Mouse (Mus musculus) liver, embryonic 11.5 days (tissue): Measurements from ENCODE around the gene Card14. TPM values are rescaled to one million over a fixed set of nuclear protein-coding genes. Genes with fewer than 3 reads are reported as not detected.

Experiments
- ATAC-seq: fragments of 200-750 bp; cut with Nextera tagmentation; replicated peaks from 2 replicates; pipeline ENCODE4 v1.8.0; 2017; ENCODE audit warnings: moderate number of reproducible peaks, mild to moderate bottlenecking, moderate TSS enrichment, moderate library complexity; ENCODE audit not compliant: low FRiP score
- DNase-seq: peaks from one replicate; pipeline ENCODE4 v3.0.0-alpha.2; 2017; ENCODE audit warnings: low spot score
- H3K27ac ChIP-seq: fragments of 300-500 bp; sonication (generic); 2 replicates; pipeline ENCODE4 v1.5.1; 2014; ENCODE audit warnings: mild to moderate bottlenecking, low read depth, low read length, control low read depth
- H3K27me3 ChIP-seq: fragments of 300-500 bp; sonication (generic); replicated peaks from 2 replicates; pipeline ENCODE4 v1.6.1; 2014; ENCODE audit warnings: low read length, mixed read lengths; ENCODE audit not compliant: control insufficient read depth, insufficient read depth
- H3K36me3 ChIP-seq: fragments of 300-500 bp; sonication (generic); 2 replicates; pipeline ENCODE4 v1.6.1; 2014; ENCODE audit warnings: mild to moderate bottlenecking, low read length, moderate library complexity, mixed read lengths; ENCODE audit not compliant: control insufficient read depth, insufficient read depth
- H3K4me1 ChIP-seq: fragments of 300-500 bp; sonication (generic); replicated peaks from 2 replicates; pipeline ENCODE4 v1.6.1; 2014; ENCODE audit warnings: low read length, mixed read lengths; ENCODE audit not compliant: control insufficient read depth, insufficient read depth
- H3K4me2 ChIP-seq: fragments of 300-500 bp; sonication (generic); 2 replicates; pipeline ENCODE4 v1.6.1; 2014; ENCODE audit warnings: mild to moderate bottlenecking, control low read depth, moderate library complexity
- H3K4me3 ChIP-seq: fragments of 300-500 bp; sonication (generic); 2 replicates; pipeline ENCODE4 v1.5.1; 2014; ENCODE audit warnings: low read depth, low read length, control low read depth
- H3K9ac ChIP-seq: fragments of 300-500 bp; sonication (generic); 2 replicates; pipeline ENCODE4 v1.6.1; 2014; ENCODE audit warnings: low read depth, low read length, control low read depth
- H3K9me3 ChIP-seq: fragments of 300-500 bp; sonication (generic); 2 replicates; pipeline ENCODE4 v1.6.1; 2016; ENCODE audit warnings: low read length, inconsistent platforms, mixed read lengths; ENCODE audit not compliant: control insufficient read depth
- WGBS: fragments of 180-500 bp; shearing (Covaris S2); extraction: QIAGEN DNeasy Blood & Tissue Kit; methylation state at CpG from one replicate; pipeline ENCODE4 v1.1.7; 2014; 5-methylcytosine and 5-hydroxymethylcytosine counted together
- polyA plus RNA-seq: library from polyadenylated mRNA; unstranded; fragments of >200 nt; fragmentation: Nextera tagmentation; extraction: Ambion mirVana; gene quantifications from 2 replicates; pipeline ENCODE4 v1.2.1, GENCODE M21; 2014

Card14 gene
- polyA plus RNA-seq, 1 experiment from 2014 or later: 0.37 TPM

DNA sequence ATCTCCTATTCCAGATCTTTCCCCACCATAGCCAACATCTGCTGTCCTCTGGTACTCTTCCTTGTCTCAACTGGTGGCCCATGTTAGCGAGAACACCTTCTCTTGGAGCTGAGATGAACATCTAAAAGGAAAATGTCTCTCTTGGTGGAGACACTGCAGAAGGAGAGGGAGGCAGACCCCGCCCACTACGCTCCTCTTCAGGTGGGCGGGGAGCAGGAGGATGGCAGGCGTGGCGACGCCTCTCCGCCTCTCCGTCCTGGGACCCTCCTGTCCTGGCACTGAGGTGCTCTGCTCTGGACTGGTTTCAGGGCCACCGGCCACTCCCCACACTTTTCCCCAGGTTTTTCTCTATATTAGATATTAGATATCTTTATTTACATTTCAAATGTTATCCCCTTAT, 3.1 kb downstream of the Card14 start:
- Histone ChIP-seq H3K27ac (no peak overlapping the region), H3K4me1 (no peaks in the 10 kb centered on the region), H3K9me3 (no peaks in the 10 kb centered on the region), H3K36me3 (no peaks in the 10 kb centered on the region), H3K4me3 (no peak overlapping the region), H3K9ac (no peak overlapping the region), H3K4me2 (no peak overlapping the region), H3K27me3 (peaks cover 6% of the 10 kb centered on the region; the same call in 1 of the 2 replicates)
- ATAC-seq: no peak
- DNase-seq: no peak
- 9% methylated on average over 10 of the region's 10 CpGs for WGBS

DNA sequence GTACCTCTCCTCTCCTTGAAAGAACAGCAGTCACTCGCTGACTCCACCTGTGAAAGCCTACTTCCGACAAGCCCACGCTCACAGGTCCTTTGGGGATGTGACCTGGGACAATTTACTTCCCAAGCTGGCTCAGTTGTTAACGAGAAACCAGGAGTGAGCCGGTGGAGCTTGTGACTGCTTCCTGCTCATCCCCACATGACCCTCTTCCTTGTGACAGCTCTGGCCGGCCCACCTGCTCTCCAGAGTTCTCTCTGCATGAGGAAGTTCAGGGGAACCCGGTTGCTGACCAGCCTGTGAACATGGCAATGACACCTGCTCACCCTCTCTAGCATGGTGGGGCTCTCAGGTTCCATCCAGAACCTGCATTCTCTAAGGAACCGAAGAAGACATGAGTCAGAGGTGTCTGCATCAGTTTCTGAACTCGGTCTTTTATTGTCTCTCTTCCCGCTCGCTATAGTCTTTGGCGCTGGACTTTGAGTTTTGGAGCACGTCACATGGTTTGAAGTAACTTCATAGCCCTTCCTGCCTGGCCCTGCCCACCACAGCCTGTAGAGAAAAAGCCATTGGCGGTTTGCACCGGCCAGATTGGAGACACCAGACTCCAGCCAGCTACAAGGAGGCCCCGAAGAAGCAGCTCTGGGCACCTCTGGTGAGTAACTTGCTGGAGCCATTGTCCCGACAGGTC, 6.8 kb downstream of the Card14 start:
- no peaks in the 10 kb centered on the region for H3K4me1 ChIP-seq
- no peaks in the 10 kb centered on the region for H3K9me3 ChIP-seq
- 68% methylated on average over 17 of the region's 17 CpGs for WGBS
- ATAC-seq (no peak), DNase-seq (no peak)
- H3K4me3 ChIP-seq: no peak overlapping the region
- no peaks in the 10 kb centered on the region for H3K36me3 ChIP-seq
- H3K27me3 ChIP-seq: peaks cover 8% of the 10 kb centered on the region; the same call in 1 of the 2 replicates
- H3K27ac ChIP-seq: no peak overlapping the region
- H3K4me2 ChIP-seq: no peak overlapping the region
- no peak overlapping the region for H3K9ac ChIP-seq

DNA sequence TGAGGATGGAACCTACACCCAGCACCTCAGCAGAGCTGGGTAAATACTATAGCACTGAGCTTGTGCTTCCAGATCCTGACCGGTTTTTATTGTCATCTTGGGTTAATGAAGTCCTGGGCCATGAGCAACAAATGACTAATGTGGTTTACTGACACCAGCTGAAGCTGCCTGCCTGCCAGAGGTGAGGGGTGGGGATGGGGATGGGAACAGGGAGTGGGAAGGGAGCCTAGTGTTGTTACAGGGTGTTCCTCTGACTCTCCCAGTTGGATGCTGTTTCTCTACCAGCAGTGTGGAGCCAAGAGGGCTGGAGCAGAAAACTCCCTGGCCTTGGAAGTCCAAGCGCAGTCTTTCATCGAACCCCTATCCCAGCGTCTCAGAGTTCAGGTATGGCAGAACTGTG, 9.2 kb downstream of the Card14 start:
- H3K36me3 ChIP-seq: no peaks in the 10 kb centered on the region
- no peak overlapping the region for H3K9ac ChIP-seq
- no peak for DNase-seq
- 0 out of 2 replicates have a peak, but pooled peaks cover 2% of the 10 kb centered on the region for H3K27me3 ChIP-seq
- WGBS: 80% methylated on average over 4 of the region's 4 CpGs
- no peaks in the 10 kb centered on the region for H3K4me1 ChIP-seq
- no peak for ATAC-seq
- no peak overlapping the region for H3K4me3 ChIP-seq
- no peaks in the 10 kb centered on the region for H3K9me3 ChIP-seq
- H3K27ac ChIP-seq: no peak overlapping the region
- no peak overlapping the region for H3K4me2 ChIP-seq

DNA sequence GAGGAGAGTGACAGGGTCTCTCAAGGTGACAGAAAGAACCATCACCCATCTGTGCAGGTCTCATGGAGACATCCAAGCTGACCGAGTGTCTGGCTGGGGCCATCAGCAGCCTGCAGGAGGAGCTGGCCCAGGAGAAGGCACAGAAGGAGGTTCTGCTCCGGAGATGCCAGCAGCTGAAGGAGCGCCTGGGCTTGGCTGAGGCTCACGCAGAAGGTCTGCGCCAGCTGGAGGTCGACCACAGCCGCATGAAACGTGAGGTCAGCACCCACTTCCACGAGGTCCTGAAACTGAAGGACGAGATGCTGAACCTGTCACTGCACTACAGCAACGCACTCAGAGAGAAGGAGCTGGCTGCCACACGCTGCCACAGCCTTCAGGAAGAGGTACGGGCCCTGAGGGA, 15.0 kb downstream of the Card14 start:
- WGBS: 74% methylated on average over 13 of the region's 13 CpGs
- Histone ChIP-seq H3K36me3 (no peaks in the 10 kb centered on the region), H3K4me1 (no peaks in the 10 kb centered on the region), H3K9me3 (no peaks in the 10 kb centered on the region), H3K4me2 (no peak overlapping the region), H3K27ac (no peak overlapping the region), H3K4me3 (no peak overlapping the region), H3K27me3 (0 out of 2 replicates have a peak, but pooled peaks cover 2% of the 10 kb centered on the region), H3K9ac (no peak overlapping the region)
- DNase-seq (no peak), ATAC-seq (no peak)

DNA sequence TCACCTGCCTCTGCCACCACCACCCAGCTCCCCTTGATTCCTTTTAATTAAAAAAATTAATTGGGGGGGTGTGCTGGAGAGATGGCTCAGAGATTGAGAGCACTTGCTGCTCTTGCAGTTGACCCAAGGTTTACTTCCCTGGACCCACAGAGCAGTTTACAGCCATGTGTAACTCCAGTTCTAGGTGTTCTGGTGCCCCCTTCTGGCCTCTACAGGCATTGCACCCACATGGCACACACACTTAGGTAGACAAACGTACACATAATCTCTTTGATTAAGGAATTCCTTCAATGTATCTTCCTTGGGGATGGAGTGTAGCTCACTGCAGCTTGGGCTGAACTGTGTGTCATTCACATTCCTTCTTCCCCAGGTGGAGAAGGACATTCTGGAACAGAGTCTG, 17.5 kb downstream of the Card14 start:
- WGBS: 75% methylated on average over 1 of the region's 1 CpGs
- no peak overlapping the region for H3K4me2 ChIP-seq

DNA sequence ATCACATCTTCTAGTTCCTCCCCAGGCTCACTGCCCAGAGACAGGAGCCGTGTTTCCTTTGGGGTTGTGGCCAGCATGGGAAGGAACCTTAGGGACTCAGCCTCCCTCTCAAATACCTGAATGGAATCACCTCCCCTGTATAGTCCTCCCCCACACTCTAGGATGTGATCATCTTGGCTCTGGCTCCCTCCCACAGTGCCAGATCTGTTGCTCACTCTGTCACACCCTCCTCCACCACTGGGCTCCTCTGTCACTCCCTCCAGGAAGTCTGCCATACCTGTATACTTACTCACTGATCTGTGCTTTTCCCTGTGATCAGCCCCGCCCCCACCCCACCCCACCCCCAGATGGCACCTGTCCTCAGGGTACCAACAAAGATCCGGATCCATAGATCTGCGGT, 23.0 kb downstream of the Card14 start:
- no peak overlapping the region for H3K4me3 ChIP-seq
- H3K9ac ChIP-seq: no peak overlapping the region
- no peak overlapping the region for H3K4me2 ChIP-seq
- 66% methylated on average over 4 of the region's 4 CpGs for WGBS
- H3K27me3 ChIP-seq: peaks cover 8% of the 10 kb centered on the region; the same call in 1 of the 2 replicates
- no peaks in the 10 kb centered on the region for H3K9me3 ChIP-seq
- no peaks in the 10 kb centered on the region for H3K4me1 ChIP-seq
- ATAC-seq (no peak), DNase-seq (no peak)
- H3K36me3 ChIP-seq: no peaks in the 10 kb centered on the region
- H3K27ac ChIP-seq: no peak overlapping the region

More for the DNA sequence above, 17.5 kb downstream of the Card14 start:
- DNase-seq (no peak), ATAC-seq (no peak)
- H3K4me1 ChIP-seq: no peaks in the 10 kb centered on the region
- 0 out of 2 replicates have a peak, but pooled peaks cover under 1% of the 10 kb centered on the region for H3K27me3 ChIP-seq
- no peaks in the 10 kb centered on the region for H3K9me3 ChIP-seq
- H3K4me3 ChIP-seq: no peak overlapping the region
- no peaks in the 10 kb centered on the region for H3K36me3 ChIP-seq
- no peak overlapping the region for H3K9ac ChIP-seq
- no peak overlapping the region for H3K27ac ChIP-seq

DNA sequence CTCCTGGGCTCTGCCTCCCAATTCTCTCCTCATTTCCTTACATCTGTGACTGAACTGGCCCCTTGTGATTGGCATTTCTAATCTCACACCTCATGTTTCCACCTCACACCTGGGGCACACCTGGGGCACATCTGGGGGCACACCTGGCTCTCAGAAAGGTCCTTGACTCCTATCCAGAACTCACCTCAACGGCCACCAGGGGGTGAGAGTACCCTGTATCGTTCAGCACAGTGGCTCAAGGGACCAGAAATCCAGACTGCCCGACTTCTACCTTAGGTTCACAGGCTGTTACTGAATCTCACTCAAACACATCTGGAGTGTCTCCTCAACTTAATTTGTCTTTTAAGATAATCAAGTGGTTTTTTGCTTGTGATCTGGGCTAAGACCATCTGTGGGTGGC, 24.4 kb downstream of the Card14 start:
- Histone ChIP-seq H3K4me2 (no peak overlapping the region), H3K9me3 (no peaks in the 10 kb centered on the region), H3K9ac (no peak overlapping the region), H3K4me3 (no peak overlapping the region), H3K36me3 (no peaks in the 10 kb centered on the region), H3K4me1 (no peaks in the 10 kb centered on the region), H3K27ac (no peak overlapping the region), H3K27me3 (peaks cover 15% of the 10 kb centered on the region)
- DNase-seq (no peak), ATAC-seq (no peak)
- 33% methylated on average over 3 of the region's 3 CpGs for WGBS

DNA sequence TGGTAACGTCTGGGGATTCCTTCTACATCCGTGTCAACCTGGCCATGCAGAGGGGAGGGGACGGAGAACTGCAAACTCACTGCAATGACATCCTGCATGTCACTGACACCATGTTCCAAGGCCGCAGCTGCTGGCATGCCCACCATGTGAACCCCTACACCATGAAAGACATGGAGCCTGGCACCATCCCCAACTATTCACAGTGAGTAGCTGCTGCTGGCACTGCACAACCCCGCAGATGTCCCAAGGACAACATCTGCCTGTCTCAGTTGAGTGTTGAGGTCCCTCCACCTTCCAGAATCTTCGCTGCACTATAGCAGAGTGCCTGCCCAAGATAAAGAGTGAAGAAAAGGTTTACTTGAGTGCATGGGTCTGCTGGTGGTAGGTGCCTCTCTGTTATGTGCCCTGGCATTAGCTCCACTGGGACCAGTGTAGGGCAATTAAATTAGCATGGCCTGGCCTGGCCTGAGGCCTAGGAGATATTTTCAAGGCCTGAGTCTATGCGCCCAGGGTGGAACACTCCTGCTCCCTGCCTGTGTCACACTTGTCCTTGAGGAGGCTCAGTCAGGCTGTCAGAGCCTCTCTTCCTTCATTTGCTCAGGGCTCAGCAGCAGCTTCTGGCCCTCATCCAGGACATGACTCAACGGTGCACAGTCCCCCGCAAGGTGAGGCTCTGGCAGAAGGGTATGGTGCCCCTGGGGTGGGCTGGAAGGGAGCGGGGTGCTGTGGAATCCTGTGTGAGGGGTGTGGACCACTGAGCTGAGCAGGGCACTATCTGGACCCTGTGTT, 30.9 kb downstream of the Card14 start:
- H3K4me1 ChIP-seq: peaks cover 4% of the 10 kb centered on the region; the same call in 1 of the 2 replicates
- ATAC-seq (no peak), DNase-seq (no peak)
- H3K9ac ChIP-seq: no peak overlapping the region
- H3K4me3 ChIP-seq: no peak overlapping the region
- no peaks in the 10 kb centered on the region for H3K36me3 ChIP-seq
- WGBS: 80% methylated on average over 10 of the region's 10 CpGs
- H3K9me3 ChIP-seq: no peaks in the 10 kb centered on the region
- H3K27ac ChIP-seq: no peak overlapping the region
- H3K27me3 ChIP-seq: peaks cover 7% of the 10 kb centered on the region
- H3K4me2 ChIP-seq: no peak overlapping the region
